Mouse (Mus musculus) heart, adult 11 months (tissue): ENCODE results near the gene Pold4.

Experiments used
- DNase-seq: peaks from one replicate; pipeline ENCODE4 v3.0.0; 2022

The Pold4 gene

GRCm38 (mm10) chr19:4204889-4205288, 26.8 kb upstream of the Pold4 start:
- DNase-seq = no peak

GRCm38 (mm10) chr19:4206971-4207370, 24.7 kb upstream of the Pold4 start:
- DNase-seq = peak; percentile 97

GRCm38 (mm10) chr19:4208563-4208962, 23.1 kb upstream of the Pold4 start:
- no peak for DNase-seq

GRCm38 (mm10) chr19:4211891-4212588, 19.7 kb upstream of the Pold4 start:
- no peak for DNase-seq

- DNase-seq = peak; percentile 95
Observed at GRCm38 (mm10) chr19:4213524-4213974, 18.1 kb upstream of the Pold4 start.

GRCm38 (mm10) chr19:4214071-4214770, 17.5 kb upstream of the Pold4 start, which contains the start of the genes Clcf1 and AC109138.7:
Gene Clcf1, plus strand, starts transcription at chr19:4214238.
Gene AC109138.7, plus strand, starts transcription at chr19:4214357.
- DNase-seq = peak; percentile 97

GRCm38 (mm10) chr19:4214771-4215450, 16.8 kb upstream of the Pold4 start:
- peak; percentile 93 for DNase-seq

- peak; percentile 93 for DNase-seq
Observed at GRCm38 (mm10) chr19:4215451-4215840, 16.3 kb upstream of the Pold4 start.

- DNase-seq = peak; percentile 92
Observed at GRCm38 (mm10) chr19:4216041-4216685, 15.5 kb upstream of the Pold4 start.

GRCm38 (mm10) chr19:4217140-4217539, 14.6 kb upstream of the Pold4 start:
- no peak for DNase-seq

GRCm38 (mm10) chr19:4217855-4218254, 13.8 kb upstream of the Pold4 start:
- no peak for DNase-seq

- DNase-seq = no peak
Observed at GRCm38 (mm10) chr19:4218293-4218692, 13.4 kb upstream of the Pold4 start.

- peak; percentile 87 for DNase-seq
Observed at GRCm38 (mm10) chr19:4218784-4219183, 12.9 kb upstream of the Pold4 start.

GRCm38 (mm10) chr19:4219943-4220342, 11.8 kb upstream of the Pold4 start:
- peak; percentile 91 for DNase-seq

GRCm38 (mm10) chr19:4220416-4220815, 11.3 kb upstream of the Pold4 start:
- peak; percentile 90 for DNase-seq

- DNase-seq = peak; percentile 95
Observed at GRCm38 (mm10) chr19:4220957-4221743, 10.5 kb upstream of the Pold4 start.

GRCm38 (mm10) chr19:4222165-4222564, 9.5 kb upstream of the Pold4 start:
- DNase-seq = peak; percentile 91

- DNase-seq = peak; percentile 88
Observed at GRCm38 (mm10) chr19:4226779-4227178, 4.9 kb upstream of the Pold4 start.

- DNase-seq = no peak
Observed at GRCm38 (mm10) chr19:4227446-4227845, 4.3 kb upstream of the Pold4 start.

GRCm38 (mm10) chr19:4227894-4228678, 3.6 kb upstream of the Pold4 start:
- DNase-seq = peak; percentile 96

GRCm38 (mm10) chr19:4228891-4229290, 2.8 kb upstream of the Pold4 start:
- DNase-seq = peak; percentile 88
